8 mouse cellular contexts compared by ENCODE assay signal in the genomic region with DNA sequence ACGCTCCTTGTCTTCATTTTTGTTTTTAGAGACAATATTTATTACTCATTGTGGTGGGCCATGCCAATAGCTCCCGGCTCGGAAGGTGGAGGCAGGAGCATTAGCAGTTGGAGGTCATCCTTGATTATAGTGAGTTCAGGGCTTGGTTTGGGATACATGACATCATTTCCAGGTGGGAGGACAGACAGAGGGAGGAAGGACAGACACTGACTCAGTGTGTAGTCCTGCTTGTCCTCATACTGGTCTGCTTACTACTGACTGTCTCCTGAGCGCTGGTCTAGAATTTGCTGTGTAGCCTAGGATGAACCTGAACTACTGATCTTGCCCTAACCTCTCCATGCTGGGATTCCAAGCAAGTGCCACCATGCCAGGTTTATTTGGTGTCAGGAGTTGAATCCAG. TPM values are rescaled to one million over a fixed set of nuclear protein-coding genes. Genes with fewer than 3 reads are reported as not detected.
DNase-seq lines count a peak whose midpoint lies in the region; ATAC-seq and TF ChIP-seq lines count a peak whose summit lies in the region.

Desi1 (minus strand) TSS at position 101 of the 400 bp plus-strand sequence.

- no peak for TF ChIP-seq POLR2A in lung, adult 2 months (IDR thresholded peaks at IDR 0.05; ENCODE audit: borderline replicate concordance, extremely low read depth, low read depth, low read length)
- no peak for TF ChIP-seq POLR2A in brain, embryonic 14.5 days (IDR thresholded peaks at IDR 0.05; ENCODE audit: borderline replicate concordance, extremely low read depth, insufficient read depth, insufficient read length, poor library complexity, severe bottlenecking)
- no peak for TF ChIP-seq POLR2A in small intestine, adult 2 months (IDR thresholded peaks at IDR 0.05; ENCODE audit: low read depth, low read length)

- H3K4me3 ChIP-seq in lung, adult 2 months (replicated peaks; ENCODE audit: extremely low read depth, low read depth, low read length) = no peak within 1 kb of the TSS
- H3K4me3 ChIP-seq in heart, embryonic 12.5 days = no peak within 1 kb of the TSS
- no peak within 1 kb of the TSS for H3K4me3 ChIP-seq in small intestine, adult 2 months (ENCODE audit: low read depth, low read length)

- 86% methylated on average over 4 of the region's 4 CpGs for WGBS in lung, adult 2 months
- 96% methylated on average over 4 of the region's 4 CpGs for WGBS in heart, embryonic 12.5 days
- WGBS in small intestine, adult 2 months = 93% methylated on average over 4 of the region's 4 CpGs

- H3K27me3 ChIP-seq in heart, embryonic 12.5 days (replicated peaks) = no peaks in the 10 kb centered on the region
- no peaks in the 10 kb centered on the region for H3K27me3 ChIP-seq in small intestine, adult 2 months (ENCODE audit: control insufficient read depth, insufficient read depth, low read length)

- H3K4me2 ChIP-seq in heart, embryonic 12.5 days = no peak within 1 kb of the TSS

- H3K27ac ChIP-seq in heart, embryonic 12.5 days (ENCODE audit: poor library complexity, severe bottlenecking) = no peak within 1 kb of the TSS
- no peak within 1 kb of the TSS for H3K27ac ChIP-seq in small intestine, adult 2 months (ENCODE audit: insufficient read depth, low read depth, low read length)

- DNase-seq in lung, adult 2 months = no peak
- no peak for DNase-seq in lung, postnatal 10 days
- DNase-seq in brain, embryonic 14.5 days (ENCODE audit: low read depth) = no peak
- DNase-seq in left cerebral cortex, postnatal 25 days (ENCODE audit: low spot score in 2 of 2) = no peak
- no peak for DNase-seq in MN1 (ENCODE audit: low spot score)
- DNase-seq in thymus, adult 18-20 months = no peak

- no peak for TF ChIP-seq CTCF in lung, adult 2 months (IDR thresholded peaks at IDR 0.05; ENCODE audit: insufficient read depth, low read length)
- no peak for TF ChIP-seq CTCF in brain, embryonic 14.5 days (IDR thresholded peaks at IDR 0.05; ENCODE audit: borderline replicate concordance, extremely low read depth, insufficient read depth, insufficient read length)
- TF ChIP-seq CTCF in small intestine, adult 2 months (IDR thresholded peaks at IDR 0.05; ENCODE audit: extremely low read depth, insufficient read length, insufficient replicate concordance, low read depth, low read length) = no peak

- no peaks in the 10 kb centered on the region for H3K4me1 ChIP-seq in lung, adult 2 months (ENCODE audit: control insufficient read depth, insufficient read depth, low read length)
- H3K4me1 ChIP-seq in heart, embryonic 12.5 days (replicated peaks) = no peaks in the 10 kb centered on the region
- no peaks in the 10 kb centered on the region for H3K4me1 ChIP-seq in small intestine, adult 2 months (ENCODE audit: control insufficient read depth, insufficient read depth, insufficient read length, low read length)

- intact Hi-C loops in left cerebral cortex, postnatal 25 days (cut with DNase I) = no loop called here

- peaks cover 77% of the 10 kb centered on the region for H3K36me3 ChIP-seq in heart, embryonic 12.5 days
- H3K36me3 ChIP-seq in small intestine, adult 2 months (ENCODE audit: control insufficient read depth, insufficient read depth, low read length) = peaks cover 36% of the 10 kb centered on the region

- no peak for ATAC-seq in heart, embryonic 12.5 days (ENCODE audit: insufficient number of reproducible peaks, low FRiP score)

- H3K9ac ChIP-seq in heart, embryonic 12.5 days = no peak within 1 kb of the TSS

- H3K9me3 ChIP-seq in heart, embryonic 12.5 days (replicated peaks) = no peaks in the 10 kb centered on the region

RNA-seq across cellular contexts. Expression of gene Desi1, which starts in this region (rescaled TPM):
- 24.0 and 31.1 TPM in 2 replicates for polyA plus RNA-seq in lung, adult 2 months (2012; rRNA removed)
- polyA plus RNA-seq in brain, embryonic 14.5 days (2012; rRNA removed) = 44.4 and 50.1 TPM in 2 replicates
- 22.8 and 24.6 TPM in 2 replicates for polyA plus RNA-seq in heart, embryonic 12.5 days (2016; fragmentation: Nextera tagmentation; extraction: Ambion mirVana)
- 100 to 1,000 TPM; 106 to 109 TPM for total RNA-seq in left cerebral cortex, postnatal 25 days (2021)
- 16.3 and 25.4 TPM in 2 replicates for polyA plus RNA-seq in small intestine, adult 2 months (2012; rRNA removed)
